Mouse (Mus musculus) gastrocnemius, postnatal 14 days (tissue): Measurements from ENCODE around the gene Zfp619. TPM values are rescaled to one million over a fixed set of nuclear protein-coding genes. Genes with fewer than 3 reads are reported as not detected.
"Not testable (repeated sequence)": the region's sequence is repeated elsewhere in the genome, so short reads cannot be mapped to it uniquely, and the experiment has no call there.

Source experiments
- DNase-seq: peaks from one replicate; pipeline ENCODE4 v3.0.0; 2021; ENCODE audit warnings: mixed read lengths
- intact Hi-C: fragments of 180-260 bp; cut with DNase I; formaldehyde crosslinking; loops from one replicate; pipeline ENCODE4 v1.15.1; 2025; ENCODE audit warnings: low total_unique reads
- total RNA-seq, 2 experiments: library from RNA; stranded (reverse); gene quantifications; 2 replicates each; pipeline ENCODE4 v1.2.3; 2021

The Zfp619 gene
- total RNA-seq, 2 experiments from 2014 or later = 1.00 to 1.1 TPM

DNA sequence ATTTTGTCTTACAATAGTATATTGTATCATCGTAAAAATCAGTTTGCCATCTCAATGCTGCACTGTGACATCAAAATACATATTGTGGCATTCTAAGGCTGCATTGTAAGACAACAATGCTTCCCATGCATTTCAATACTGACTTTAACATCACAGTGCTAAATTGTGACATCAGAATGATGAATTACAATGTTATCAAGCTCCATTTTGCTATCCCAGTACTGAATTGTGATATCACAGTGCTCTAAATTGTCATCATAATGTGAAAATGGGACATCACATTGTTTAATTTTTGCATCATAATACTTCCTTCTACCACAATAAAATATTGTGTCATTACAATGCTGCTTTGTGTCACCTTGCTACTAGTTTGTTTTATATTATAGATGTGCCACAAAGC lies 70.5 kb downstream of the Zfp619 start:
- intact Hi-C loops = no loop called here
- DNase-seq = no peak

DNA sequence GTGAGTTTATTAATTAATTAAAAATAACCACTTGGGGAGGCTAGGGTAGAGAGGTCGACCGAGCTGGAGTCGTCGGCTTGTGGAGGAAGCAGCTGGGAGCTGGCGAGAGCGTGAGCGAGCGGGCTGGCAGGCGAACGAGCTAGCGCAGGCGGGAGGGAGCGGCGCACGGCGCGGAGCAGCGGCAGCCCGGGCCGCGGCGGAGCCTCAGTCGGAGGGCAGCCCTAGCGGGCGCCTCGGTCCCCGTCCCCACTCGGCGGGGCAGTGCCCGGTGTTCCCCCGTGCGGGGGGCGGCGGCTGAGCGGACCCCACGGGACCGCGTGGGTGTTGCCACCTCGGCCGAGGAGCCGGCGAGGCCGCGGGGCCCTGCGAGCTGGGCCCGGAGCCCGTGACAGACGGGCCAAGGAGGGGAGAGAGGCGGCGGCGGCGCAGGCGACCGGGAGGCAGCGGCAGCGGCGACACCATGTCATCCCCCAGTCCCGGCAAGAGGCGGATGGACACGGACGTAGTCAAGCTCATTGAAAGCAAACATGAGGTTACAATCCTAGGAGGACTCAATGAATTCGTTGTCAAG lies 71.0 kb downstream of the Zfp619 start:
- peak; percentile 20 for DNase-seq
- intact Hi-C loops = not testable (repeated sequence)

- DNase-seq, intact Hi-C loops: not testable (repeated sequence)
Measured at GRCm38 (mm10) chr7:39589044-39589443, 71.5 kb downstream of the Zfp619 start.

Other genes starting within 250 kb of the Zfp619 start
- not detected for gene Gm5114, start 104.6 kb upstream of the Zfp619 start, total RNA-seq